In genomic region chr16:32232050-32232449, GRCm38 (mm10) we compare ENCODE assay signal across 22 mouse cellular contexts. TPM values are rescaled to one million over a fixed set of nuclear protein-coding genes. Genes with fewer than 3 reads are reported as not detected.
DNase-seq lines count a peak whose midpoint lies in the region; ATAC-seq and TF ChIP-seq lines count a peak whose summit lies in the region.
"Not testable (repeated sequence)": the region's sequence is repeated elsewhere in the genome, so short reads cannot be mapped to it uniquely, and the experiment has no call there.
"Had no signal": no experiment of that assay in that cellular context is flagged by ENCODE, and none has a peak within 500 bp of the region (broad histone marks: within the 10 kb centered on the region; RNA-seq: fewer than 3 reads in every experiment).

No protein-coding gene starts in this region.

- peak; percentile 30; the same call in 1 of the 2 replicates for ATAC-seq in heart, postnatal 0 days (ENCODE audit: insufficient read depth, low read depth)

- not testable (repeated sequence) for TF ChIP-seq RAD21 in MEL (IDR thresholded peaks at IDR 0.05; ENCODE audit: low read depth, low read length)

- H3K4me3 ChIP-seq in MEL (ENCODE audit: control insufficient read depth in 1 of 2, insufficient read depth in 1 of 2, low read depth in 2 of 2, low read length in 2 of 2); heart, postnatal 0 days (ENCODE audit: low read depth, low read length): not testable (repeated sequence)

- not testable (repeated sequence) for H3K79me2 ChIP-seq in MEL (ENCODE audit: control insufficient read depth, insufficient read depth, low read length, poor library complexity)

- H3K9ac ChIP-seq in MEL (ENCODE audit: control insufficient read depth, low read depth, low read length, poor library complexity, severe bottlenecking); heart, postnatal 0 days (replicated peaks; ENCODE audit: low read depth, low read length): not testable (repeated sequence)

- H3K9me3 ChIP-seq in MEL (replicated peaks; ENCODE audit: insufficient read depth, low read length); heart, postnatal 0 days (replicated peaks; ENCODE audit: control insufficient read depth, low read length): not testable (repeated sequence)

- H3K36me3 ChIP-seq in MEL (ENCODE audit: control insufficient read depth in 1 of 2, insufficient read depth in 2 of 2, low read length in 2 of 2) = not testable (repeated sequence)
- peaks cover 19% of the 10 kb centered on the region for H3K36me3 ChIP-seq in heart, postnatal 0 days (replicated peaks; ENCODE audit: control insufficient read depth, insufficient read depth, low read length)

- H3K27me3 ChIP-seq in MEL (ENCODE audit: control insufficient read depth in 1 of 2, insufficient read depth in 2 of 2, low read length in 2 of 2); heart, postnatal 0 days (ENCODE audit: control insufficient read depth, insufficient read depth, low read length): not testable (repeated sequence)

- peak; percentile 59 for DNase-seq in MEL (ENCODE audit: low read depth, low spot score)
- DNase-seq in adrenal gland, adult 2 months = peak; percentile 81
- peak; percentile 45 for DNase-seq in adrenal gland, postnatal 25 days
- DNase-seq in heart, adult 18-20 months = peak; percentile 42 to 53
- peak; percentile 46 for DNase-seq in heart, postnatal 0 days (ENCODE audit: low spot score)
- peak; percentile 13 for DNase-seq in lung, postnatal 10 days
- peak; percentile 62 for DNase-seq in ovary, adult 18-20 months (ENCODE audit: low spot score)

- WGBS in heart, postnatal 0 days = 42% methylated on average over 3 of the region's 3 CpGs

- not testable (repeated sequence) for TF ChIP-seq POLR2A in MEL (IDR thresholded peaks at IDR 0.05; ENCODE audit: control insufficient read depth in 1 of 2, insufficient read depth in 1 of 2, low read depth in 1 of 2, low read length in 2 of 2, poor library complexity in 1 of 2)

- TF ChIP-seq CTCF in MEL (IDR thresholded peaks at IDR 0.05 in 2 of 3, conservative IDR thresholded peaks at IDR 0.05 in 1 of 3; ENCODE audit: control insufficient read depth in 1 of 3, insufficient read depth in 1 of 3, low read depth in 2 of 3, low read length in 3 of 3, poor library complexity in 1 of 3, severe bottlenecking in 1 of 3); heart, postnatal 0 days (IDR thresholded peaks at IDR 0.05; ENCODE audit: low read depth): not testable (repeated sequence)

- H3K4me1 ChIP-seq in MEL (ENCODE audit: control insufficient read depth in 1 of 2, insufficient read depth in 2 of 2, low read length in 2 of 2); heart, postnatal 0 days (ENCODE audit: control insufficient read depth, insufficient read depth): not testable (repeated sequence)

- not testable (repeated sequence) for H3K4me2 ChIP-seq in heart, postnatal 0 days (ENCODE audit: low read depth, low read length)

- not testable (repeated sequence) for H3K27ac ChIP-seq in MEL (ENCODE audit: control insufficient read depth, low read depth, low read length)
- H3K27ac ChIP-seq in heart, postnatal 0 days (ENCODE audit: low read depth) = peak overlapping the region; percentile 61

- TF ChIP-seq EP300 in MEL (IDR thresholded peaks at IDR 0.05; ENCODE audit: low read depth in 1 of 2, low read length in 2 of 2) = peak in 1 of 2 experiments; percentile 44; a peak in 2 of 4 replicates
- TF ChIP-seq EP300 in heart, postnatal 0 days (IDR thresholded peaks at IDR 0.05; ENCODE audit: low read depth) = not testable (repeated sequence)

TF ChIP-seq in MEL, 35 proteins besides CTCF, POLR2A, EP300 and RAD21:
- TF ChIP-seq RCOR1 (IDR thresholded peaks at IDR 0.05; ENCODE audit: low read depth, low read length) = peak; percentile 22; the same call in 1 of the 2 replicates
- 0 out of 2 replicates have a peak, but pooled peaks have one; percentile 33 for TF ChIP-seq ETS1 (IDR thresholded peaks at IDR 0.05; ENCODE audit: low read depth, low read length)
- TF ChIP-seq BHLHE40 (IDR thresholded peaks at IDR 0.05; ENCODE audit: borderline replicate concordance, low read depth, low read length) = peak; percentile 76
- TF ChIP-seq GATA1 (IDR thresholded peaks at IDR 0.05; ENCODE audit: low read depth, low read length) = peak; percentile 37; the same call in 1 of the 2 replicates
- 0 out of 2 replicates have a peak, but pooled peaks have one; percentile 32 for TF ChIP-seq MYC (IDR thresholded peaks at IDR 0.05; ENCODE audit: low read depth, low read length)
- TF ChIP-seq MXI1 (IDR thresholded peaks at IDR 0.05; ENCODE audit: low read depth, low read length) = peak; percentile 48; the same call in 1 of the 2 replicates
- 0 out of 2 replicates have a peak, but pooled peaks have one; percentile 31 for TF ChIP-seq SIN3A (IDR thresholded peaks at IDR 0.05; ENCODE audit: low read length)
- TF ChIP-seq MAX (IDR thresholded peaks at IDR 0.05; ENCODE audit: low read length) = peak; percentile 65; the same call in 1 of the 2 replicates

RNA-seq across cellular contexts. Expression of gene Fbxo45, which starts 14.9 kb away (rescaled TPM):
- 17.5 and 19.3 TPM in 2 replicates for total RNA-seq in MEL (2012; rRNA removed)
- 10 to 100 TPM in 1 of 2 experiments, not detected in 1; 15.4 TPM for polyA plus RNA-seq in MEL (2012; ENCODE audit: insufficient read depth in 1 of 2, insufficient read length in 2 of 2, low read depth in 1 of 2, low replicate concordance in 2 of 2, missing spikeins in 1 of 2)
- total RNA-seq in adrenal gland, adult 2 months (2021) = 10 to 100 TPM; 12.8 to 16.8 TPM
- 3.3 and 3.9 TPM in 2 replicates for polyA plus RNA-seq in adrenal gland, adult 2 months (2012; rRNA removed)
- total RNA-seq in adrenal gland, postnatal 25 days (2021) = 19.6 and 22.8 TPM in 2 replicates
- total RNA-seq in heart, adult 18-20 months (2021) = 10 to 100 TPM; 12.1 to 12.6 TPM
- 9.8 and 13.7 TPM in 2 replicates for total RNA-seq in heart, postnatal 0 days (2014; rRNA removed; ENCODE audit: low replicate concordance)
- polyA plus RNA-seq in heart, postnatal 0 days (2015; fragmentation: Nextera tagmentation; extraction: Ambion mirVana) = 5.1 and 5.8 TPM in 2 replicates

RNA-seq across cellular contexts. Expression of gene Wdr53, which starts 15.0 kb away (rescaled TPM):
- 16.8 and 18.0 TPM in 2 replicates for total RNA-seq in MEL (2012; rRNA removed)
- polyA plus RNA-seq in MEL (2012; ENCODE audit: insufficient read depth in 1 of 2, insufficient read length in 2 of 2, low read depth in 1 of 2, low replicate concordance in 2 of 2, missing spikeins in 1 of 2) = 10 to 100 TPM in 1 of 2 experiments, not detected in 1; 20.9 TPM
- total RNA-seq in adrenal gland, adult 2 months (2021) = 10 to 100 TPM; 10.2 to 16.1 TPM
- 0.62 and 1.6 TPM in 2 replicates for polyA plus RNA-seq in adrenal gland, adult 2 months (2012; rRNA removed)
- 15.1 and 16.3 TPM in 2 replicates for total RNA-seq in adrenal gland, postnatal 25 days (2021)
- 1 to 10 TPM; 6.9 to 7.4 TPM for total RNA-seq in heart, adult 18-20 months (2021)
- total RNA-seq in heart, postnatal 0 days (2014; rRNA removed; ENCODE audit: low replicate concordance) = 3.6 and 5.8 TPM in 2 replicates
- 10.3 and 11.7 TPM in 2 replicates for polyA plus RNA-seq in heart, postnatal 0 days (2015; fragmentation: Nextera tagmentation; extraction: Ambion mirVana)

RNA-seq across cellular contexts. Expression of gene Smco1, which starts 39.2 kb away (rescaled TPM):
- not detected in 2 replicates for total RNA-seq in MEL (2012; rRNA removed)
- not detected for polyA plus RNA-seq in MEL (2012; ENCODE audit: insufficient read depth in 1 of 2, insufficient read length in 2 of 2, low read depth in 1 of 2, low replicate concordance in 2 of 2, missing spikeins in 1 of 2)
- total RNA-seq in adrenal gland, adult 2 months (2021) = not detected
- not detected in 2 replicates for polyA plus RNA-seq in adrenal gland, adult 2 months (2012; rRNA removed)
- 0.36 TPM in 1 of 2 replicates, not detected in the other for total RNA-seq in adrenal gland, postnatal 25 days (2021)
- total RNA-seq in heart, adult 18-20 months (2021) = 10 to 100 TPM; 22.5 to 25.3 TPM
- 0.15 and 0.31 TPM in 2 replicates for total RNA-seq in heart, postnatal 0 days (2014; rRNA removed; ENCODE audit: low replicate concordance)
- polyA plus RNA-seq in heart, postnatal 0 days (2015; fragmentation: Nextera tagmentation; extraction: Ambion mirVana) = 2.8 and 3.1 TPM in 2 replicates
- total RNA-seq: CH12.LX; common myeloid progenitor, adult 5-6 weeks; granulocyte monocyte progenitor cell, adult 5-6 weeks had no signal
- polyA plus RNA-seq: embryonic facial prominence, embryonic 11.5 days; erythroblast, embryonic 14.5 days; forebrain, embryonic 14.5 days; heart, embryonic 12.5 days; intestine, embryonic 15.5 days had no signal

RNA-seq across cellular contexts. Expression of gene Rnf168, which starts 45.2 kb away (rescaled TPM):
- 17.6 TPM in 2 replicates for total RNA-seq in MEL (2012; rRNA removed)
- polyA plus RNA-seq in MEL (2012; ENCODE audit: insufficient read depth in 1 of 2, insufficient read length in 2 of 2, low read depth in 1 of 2, low replicate concordance in 2 of 2, missing spikeins in 1 of 2) = 10 to 100 TPM; 14.9 to 61.5 TPM
- 10 to 100 TPM; 20.4 to 24.8 TPM for total RNA-seq in adrenal gland, adult 2 months (2021)
- 9.2 and 11.3 TPM in 2 replicates for polyA plus RNA-seq in adrenal gland, adult 2 months (2012; rRNA removed)
- total RNA-seq in adrenal gland, postnatal 25 days (2021) = 29.1 and 33.9 TPM in 2 replicates
- 10 to 100 TPM; 12.6 to 12.8 TPM for total RNA-seq in heart, adult 18-20 months (2021)
- 19.1 and 30.1 TPM in 2 replicates for total RNA-seq in heart, postnatal 0 days (2014; rRNA removed; ENCODE audit: low replicate concordance)
- polyA plus RNA-seq in heart, postnatal 0 days (2015; fragmentation: Nextera tagmentation; extraction: Ambion mirVana) = 14.1 and 14.8 TPM in 2 replicates

RNA-seq across cellular contexts. Expression of gene Bex6, which starts 52.4 kb away (rescaled TPM):
- not detected in 2 replicates for total RNA-seq in MEL (2012; rRNA removed)
- not detected for polyA plus RNA-seq in MEL (2012; ENCODE audit: insufficient read depth in 1 of 2, insufficient read length in 2 of 2, low read depth in 1 of 2, low replicate concordance in 2 of 2, missing spikeins in 1 of 2)
- not detected for total RNA-seq in adrenal gland, adult 2 months (2021)
- polyA plus RNA-seq in adrenal gland, adult 2 months (2012; rRNA removed) = not detected in 2 replicates
- total RNA-seq in adrenal gland, postnatal 25 days (2021) = not detected in 2 replicates
- not detected for total RNA-seq in heart, adult 18-20 months (2021)
- total RNA-seq in heart, postnatal 0 days (2014; rRNA removed; ENCODE audit: low replicate concordance) = not detected in 2 replicates
- not detected in 2 replicates for polyA plus RNA-seq in heart, postnatal 0 days (2015; fragmentation: Nextera tagmentation; extraction: Ambion mirVana)
- total RNA-seq: adrenal gland, adult 18-20 months; CH12.LX; gastrocnemius, adult 2 months; gastrocnemius, postnatal 25 days; heart, postnatal 14 days had no signal
- polyA plus RNA-seq: brain, embryonic 14.5 days; embryonic facial prominence, embryonic 11.5 days; erythroblast, embryonic 14.5 days; forebrain, embryonic 14.5 days; heart, embryonic 12.5 days; hindbrain, embryonic 10.5 days; hindbrain, embryonic 14.5 days had no signal

Comparison
In these comparisons a context has a peak if more than half of its experiments do, and no peak if none do; other contexts are left out.
1. RNA of gene Smco1, which starts 39.2 kb away (total RNA-seq): 22.5 to 25.3 TPM in heart, adult 18-20 months; 0.36 TPM in adrenal gland, postnatal 25 days, 0.15 to 0.31 TPM in heart, postnatal 0 days, not detected in adrenal gland, adult 2 months and not detected in MEL; every median in the first group is over 10 times any median in the second.
2. DNase-seq: peak in every context shown above with its lines; median percentile 81 in adrenal gland, adult 2 months; 62 in ovary, adult 18-20 months; 59 in MEL; 48 in heart, adult 18-20 months; 46 in heart, postnatal 0 days; 45 in adrenal gland, postnatal 25 days; 13 in lung, postnatal 10 days.